Mouse (Mus musculus): ENCODE data around the gene Cyp2b13.

- TF ChIP-seq CTCF (IDR thresholded peaks at IDR 0.05 in 2 of 3, conservative IDR thresholded peaks at IDR 0.05 in 1 of 3; ENCODE audit: control insufficient read depth in 1 of 3, insufficient read depth in 1 of 3, low read depth in 2 of 3, low read length in 3 of 3, poor library complexity in 1 of 3, severe bottlenecking in 1 of 3) (no peak), ELF1 (IDR thresholded peaks at IDR 0.05; ENCODE audit: low read depth, low read length) (no peak), SMC3 (IDR thresholded peaks at IDR 0.05; ENCODE audit: low read depth, low read length) (no peak), MAX (IDR thresholded peaks at IDR 0.05; ENCODE audit: low read length) (no peak), POLR2A (IDR thresholded peaks at IDR 0.05; ENCODE audit: control insufficient read depth in 1 of 2, insufficient read depth in 1 of 2, low read depth in 1 of 2, low read length in 2 of 2, poor library complexity in 1 of 2) (no peak), RAD21 (IDR thresholded peaks at IDR 0.05; ENCODE audit: low read depth, low read length) (no peak), GATA1 (IDR thresholded peaks at IDR 0.05; ENCODE audit: low read depth, low read length) (no peak)
Observed at GRCm38 (mm10) chr7:26087391-26087790, 26.1 kb downstream of the Cyp2b13 start.

All from MEL (cell line).